ENCODE assay signal across 7 mouse cellular contexts in the genomic region with DNA sequence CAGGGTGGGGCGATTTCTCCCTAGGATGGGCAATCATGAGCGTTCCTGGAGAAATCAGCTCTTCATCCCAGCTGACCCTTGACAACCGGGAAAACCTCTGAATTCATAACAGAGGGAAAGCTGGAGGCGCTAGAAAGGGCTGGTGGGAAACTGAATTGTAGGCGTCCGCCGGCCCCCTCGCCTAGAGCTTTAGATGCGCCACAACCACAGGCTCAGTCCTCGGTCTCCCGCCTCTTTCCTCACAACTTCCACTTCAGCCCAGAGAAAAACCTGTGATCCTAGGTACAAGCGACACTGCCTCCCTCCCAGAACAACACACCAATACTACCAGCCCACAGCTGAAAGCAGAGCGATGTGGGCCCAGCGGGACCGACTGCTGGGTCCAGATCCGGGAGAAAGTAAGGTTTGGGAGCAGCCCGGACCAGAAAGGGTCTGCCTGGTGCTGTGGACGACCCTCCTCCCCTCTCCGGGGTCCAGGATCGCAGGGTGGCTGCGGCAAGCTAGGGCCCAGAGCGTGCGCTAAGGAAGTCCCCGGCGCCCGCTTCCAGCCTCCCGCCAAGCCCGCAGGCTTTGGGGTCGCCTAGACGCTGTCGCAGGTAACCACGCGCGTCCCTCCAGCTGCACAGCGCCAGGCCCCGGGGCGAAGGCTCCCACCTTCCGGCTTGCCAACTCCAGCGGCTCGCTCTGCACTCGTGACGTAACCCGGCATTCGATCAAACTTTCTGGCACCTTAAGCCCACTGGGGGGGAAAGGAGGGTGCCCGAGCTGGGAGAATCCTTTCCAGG. TPM values are rescaled to one million over a fixed set of nuclear protein-coding genes. Genes with fewer than 3 reads are reported as not detected.
DNase-seq lines count a peak whose midpoint lies in the region; ATAC-seq lines count a peak whose summit lies in the region.

No protein-coding gene starts in this region.

- peak overlapping the region; percentile 75 for H3K4me3 ChIP-seq in heart, embryonic 16.5 days (ENCODE audit: low read length)

- peak overlapping the region; percentile 92 for H3K27ac ChIP-seq in heart, embryonic 16.5 days (ENCODE audit: low read length)

- H3K4me2 ChIP-seq in heart, embryonic 16.5 days (ENCODE audit: low read depth, low read length), result peak overlapping the region; percentile 80

- H3K9me3 ChIP-seq in heart, embryonic 16.5 days (replicated peaks; ENCODE audit: control insufficient read depth, low read length), result no peaks in the 10 kb centered on the region

- H3K9ac ChIP-seq in heart, embryonic 16.5 days (ENCODE audit: low read length), result peak overlapping the region; percentile 86

- peaks cover 4% of the 10 kb centered on the region; the same call in 1 of the 2 replicates for H3K4me1 ChIP-seq in heart, embryonic 16.5 days (ENCODE audit: control insufficient read depth, insufficient read depth, low read length)

- no peaks in the 10 kb centered on the region for H3K36me3 ChIP-seq in heart, embryonic 16.5 days (ENCODE audit: control insufficient read depth, insufficient read depth)

- no peak for ATAC-seq in heart, embryonic 16.5 days (replicated peaks; ENCODE audit: extremely low read depth, insufficient read depth, low FRiP score)

- WGBS in heart, embryonic 16.5 days, result under 1% methylated on average over 45 of the region's 45 CpGs

- DNase-seq in B cell, adult 2 months, result peak; percentile 51 to 58
- DNase-seq in Muller cell, postnatal 12 days (ENCODE audit: inconsistent ontology term), result peak; percentile 65
- DNase-seq in embryo, embryonic 11 days, result peak; percentile 78
- peak; percentile 36 to 68 for DNase-seq in kidney, postnatal 25 days
- DNase-seq in mesoderm, embryonic 11.5 days (ENCODE audit: low read depth, low spot score), result peak; percentile 72
- peak; percentile 9 to 11 for DNase-seq in spleen, postnatal 36 days (ENCODE audit: low spot score in 2 of 2)

- no peaks in the 10 kb centered on the region for H3K27me3 ChIP-seq in heart, embryonic 16.5 days (ENCODE audit: control insufficient read depth, insufficient read depth, low read length)

RNA-seq across cellular contexts. Expression of gene Efna5, which starts 1.4 kb away (rescaled TPM):
- 19.7 and 22.0 TPM in 2 replicates for polyA plus RNA-seq in heart, embryonic 16.5 days (2015; fragmentation: Nextera tagmentation; extraction: Ambion mirVana)

Comparison
In these comparisons a context has a peak if more than half of its experiments do, and no peak if none do; other contexts are left out.
1. DNase-seq: peak in every context shown above with its lines; median percentile 78 in embryo, embryonic 11 days; 72 in mesoderm, embryonic 11.5 days; 65 in Muller cell, postnatal 12 days; 54 in B cell, adult 2 months; 52 in kidney, postnatal 25 days; 10 in spleen, postnatal 36 days.